Mouse (Mus musculus) midbrain, embryonic 12.5 days (tissue): ENCODE results near the gene P4ha3. TPM values are rescaled to one million over a fixed set of nuclear protein-coding genes. Genes with fewer than 3 reads are reported as not detected.

Source experiments
- ATAC-seq: fragments of 200-750 bp; cut with Nextera tagmentation; 2 replicates; pipeline ENCODE4 v1.8.0; 2017; ENCODE audit warnings: low read depth, moderate TSS enrichment, moderate library complexity; ENCODE audit not compliant: low FRiP score
- H3K27ac ChIP-seq: fragments of 300-500 bp; sonication (generic); replicated peaks from 2 replicates; pipeline ENCODE4 v1.5.1; 2016; ENCODE audit warnings: mild to moderate bottlenecking
- H3K27me3 ChIP-seq: fragments of 300-500 bp; sonication (generic); 2 replicates; pipeline ENCODE4 v1.6.1; 2016; ENCODE audit warnings: mild to moderate bottlenecking
- H3K36me3 ChIP-seq: fragments of 300-500 bp; sonication (generic); 2 replicates; pipeline ENCODE4 v1.6.1; 2016
- H3K4me1 ChIP-seq: fragments of 300-500 bp; sonication (generic); 2 replicates; pipeline ENCODE4 v1.6.1; 2016
- H3K4me2 ChIP-seq: fragments of 300-500 bp; sonication (generic); replicated peaks from 2 replicates; pipeline ENCODE4 v1.6.1; 2016; ENCODE audit warnings: mild to moderate bottlenecking, moderate library complexity
- H3K4me3 ChIP-seq: fragments of 300-500 bp; sonication (generic); 2 replicates; pipeline ENCODE4 v1.5.1; 2016; ENCODE audit warnings: mild to moderate bottlenecking
- H3K9ac ChIP-seq: fragments of 300-500 bp; sonication (generic); replicated peaks from 2 replicates; pipeline ENCODE4 v1.6.1; 2016; ENCODE audit warnings: mild to moderate bottlenecking, moderate library complexity
- H3K9me3 ChIP-seq: fragments of 300-500 bp; sonication (generic); 2 replicates; pipeline ENCODE4 v1.6.1; 2016; ENCODE audit warnings: mild to moderate bottlenecking
- WGBS: fragments of 180-500 bp; shearing (Covaris S2); methylation state at CpG from one replicate; pipeline ENCODE4 v1.1.7; 2016; 5-methylcytosine and 5-hydroxymethylcytosine counted together
- polyA plus RNA-seq: library from polyadenylated mRNA; unstranded; fragments of >200 nt; fragmentation: Nextera tagmentation; extraction: Ambion mirVana; gene quantifications from 2 replicates; pipeline ENCODE4 v1.2.1, GENCODE M21; 2016

The P4ha3 gene
- polyA plus RNA-seq, 1 experiment from 2014 or later = 4.7 TPM

GRCm38 (mm10) chr7:100356324-100356723, 71.0 kb downstream of the P4ha3 start:
- Histone ChIP-seq H3K9me3 (no peaks in the 10 kb centered on the region), H3K27ac (no peak overlapping the region), H3K36me3 (peaks cover 23% of the 10 kb centered on the region; the same call in 1 of the 2 replicates), H3K9ac (no peak overlapping the region), H3K27me3 (no peaks in the 10 kb centered on the region), H3K4me3 (no peak overlapping the region), H3K4me2 (no peak overlapping the region), H3K4me1 (no peaks in the 10 kb centered on the region)
- ATAC-seq = no peak
- WGBS = 77% methylated on average over 5 of the region's 5 CpGs

DNA sequence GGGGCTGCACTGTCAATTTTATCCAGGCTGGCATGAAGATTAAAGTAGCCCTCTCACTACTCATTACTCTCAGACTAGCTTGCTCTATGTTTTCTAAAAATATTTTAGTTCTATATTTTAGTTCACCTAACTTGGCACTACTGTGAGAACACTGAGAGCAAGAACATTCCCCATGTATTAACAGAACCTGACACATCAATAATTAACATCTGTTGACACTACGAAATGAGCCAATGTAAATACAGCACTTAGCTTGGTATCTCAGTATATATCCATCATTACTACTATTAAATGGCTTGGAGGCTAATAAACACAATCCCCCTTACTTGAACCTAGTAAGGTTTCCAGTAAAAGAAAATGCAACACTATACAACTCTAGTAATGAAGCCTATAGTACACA, 71.4 kb downstream of the P4ha3 start:
- H3K4me3 ChIP-seq = no peak overlapping the region
- no peak for ATAC-seq
- H3K4me2 ChIP-seq = no peak overlapping the region
- H3K36me3 ChIP-seq = peaks cover 18% of the 10 kb centered on the region; the same call in 1 of the 2 replicates
- no peaks in the 10 kb centered on the region for H3K4me1 ChIP-seq
- H3K9ac ChIP-seq = no peak overlapping the region
- H3K27ac ChIP-seq = no peak overlapping the region
- H3K9me3 ChIP-seq = no peaks in the 10 kb centered on the region
- 96% methylated on average over 1 of the region's 1 CpGs for WGBS
- no peaks in the 10 kb centered on the region for H3K27me3 ChIP-seq

DNA sequence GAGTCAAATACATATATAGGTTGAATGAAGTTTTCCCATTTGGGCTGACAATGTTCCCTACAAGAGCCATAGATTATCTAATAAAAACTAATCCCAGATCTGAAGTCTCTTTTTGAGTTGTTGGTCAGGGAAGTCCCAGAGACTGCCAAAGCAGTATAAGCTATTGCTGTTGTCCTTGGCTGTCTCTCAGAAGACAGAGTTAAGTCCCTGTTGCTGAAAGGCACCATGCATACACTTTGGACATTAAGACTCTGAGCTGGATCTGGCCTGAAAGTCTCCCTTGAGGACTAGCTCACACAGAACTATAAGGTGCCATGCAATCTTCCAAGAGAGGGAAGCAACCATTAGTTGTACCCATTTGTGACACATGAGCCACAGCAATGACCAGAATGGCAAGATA, 72.5 kb downstream of the P4ha3 start:
- no peaks in the 10 kb centered on the region for H3K9me3 ChIP-seq
- H3K4me1 ChIP-seq = no peaks in the 10 kb centered on the region
- ATAC-seq = no peak
- H3K9ac ChIP-seq = no peak overlapping the region
- no peak overlapping the region for H3K4me3 ChIP-seq
- H3K36me3 ChIP-seq = peaks cover 16% of the 10 kb centered on the region; the same call in 1 of the 2 replicates
- no peak overlapping the region for H3K4me2 ChIP-seq
- H3K27ac ChIP-seq = no peak overlapping the region
- H3K27me3 ChIP-seq = no peaks in the 10 kb centered on the region

DNA sequence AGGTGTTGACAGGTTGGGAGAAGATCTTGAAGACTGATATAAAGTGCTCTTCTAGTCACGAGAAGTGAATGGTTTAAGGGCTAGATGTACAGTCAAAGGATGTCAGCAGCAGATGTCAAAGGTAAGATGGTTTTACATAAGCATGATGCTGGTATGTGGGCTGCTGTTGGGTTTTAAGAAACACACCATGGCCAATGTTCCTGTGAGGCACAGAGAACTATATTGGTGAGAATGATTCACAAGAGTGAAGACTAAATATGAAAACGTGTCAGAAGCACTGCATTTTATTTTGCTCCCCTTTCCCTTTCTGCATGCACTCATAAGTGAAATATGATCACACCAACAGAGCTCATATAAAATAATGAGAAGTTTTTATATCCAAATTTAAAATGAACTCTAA, 77.8 kb downstream of the P4ha3 start:
- Histone ChIP-seq H3K9me3 (no peaks in the 10 kb centered on the region), H3K4me1 (no peaks in the 10 kb centered on the region), H3K27me3 (no peaks in the 10 kb centered on the region), H3K27ac (no peak overlapping the region), H3K4me2 (no peak overlapping the region), H3K9ac (no peak overlapping the region), H3K4me3 (no peak overlapping the region), H3K36me3 (peaks cover 12% of the 10 kb centered on the region; the same call in 1 of the 2 replicates)
- no peak for ATAC-seq
- WGBS = 90% methylated on average over 2 of the region's 2 CpGs

- H3K9me3 ChIP-seq = no peaks in the 10 kb centered on the region
- H3K4me3 ChIP-seq = no peak overlapping the region
- no peaks in the 10 kb centered on the region for H3K27me3 ChIP-seq
- no peak overlapping the region for H3K27ac ChIP-seq
- H3K36me3 ChIP-seq = peaks cover 12% of the 10 kb centered on the region; the same call in 1 of the 2 replicates
- 73% methylated on average over 6 of the region's 6 CpGs for WGBS
- ATAC-seq = no peak
- H3K9ac ChIP-seq = no peak overlapping the region
- peaks cover 7% of the 10 kb centered on the region; the same call in 1 of the 2 replicates for H3K4me1 ChIP-seq
- H3K4me2 ChIP-seq = no peak overlapping the region
These were observed 79.6 kb downstream of the P4ha3 start for GRCm38 (mm10) chr7:100364888-100365287.

Other genes with a start within 250 kb of the P4ha3 start
- 78.4 and 86.3 TPM in 2 replicates for gene Pold3, start 164.0 kb upstream of the P4ha3 start, polyA plus RNA-seq
- 15.7 and 16.9 TPM in 2 replicates for gene Lipt2, start 126.2 kb upstream of the P4ha3 start, polyA plus RNA-seq
- 1.4 and 1.5 TPM in 2 replicates for gene Kcne3, start 109.0 kb upstream of the P4ha3 start, polyA plus RNA-seq
- 11.8 and 14.3 TPM in 2 replicates for gene Pgm2l1, start 58.1 kb upstream of the P4ha3 start, polyA plus RNA-seq
- 39.5 and 41.0 TPM in 2 replicates for gene C2cd3, start 86.7 kb downstream of the P4ha3 start, polyA plus RNA-seq
- gene Ppme1, start 86.8 kb downstream of the P4ha3 start, polyA plus RNA-seq = 108 and 109 TPM in 2 replicates
- gene Ucp3, start 187.5 kb downstream of the P4ha3 start, polyA plus RNA-seq = not detected in 2 replicates
- gene Ucp2, start 207.8 kb downstream of the P4ha3 start, polyA plus RNA-seq = 68.6 and 87.1 TPM in 2 replicates
- 0.37 and 0.93 TPM in 2 replicates for gene Dnajb13, start 229.4 kb downstream of the P4ha3 start, polyA plus RNA-seq